Mouse (Mus musculus) heart, embryonic 10.5 days (tissue): Measurements from ENCODE around the gene Ikzf4. TPM values are rescaled to one million over a fixed set of nuclear protein-coding genes. Genes with fewer than 3 reads are reported as not detected.
A peak's percentile ranks its signal among the peaks of the same experiment; 100 is the strongest.

Experiments used
- DNase-seq: peaks from one replicate; pipeline ENCODE4 v3.0.0-alpha.2; 2017; ENCODE audit warnings: low spot score
- H3K27ac ChIP-seq: fragments of 300-500 bp; sonication (generic); 2 replicates; pipeline ENCODE4 v1.5.1; 2016; ENCODE audit warnings: mild to moderate bottlenecking
- H3K27me3 ChIP-seq: fragments of 300-500 bp; sonication (generic); 2 replicates; pipeline ENCODE4 v1.6.1; 2016; ENCODE audit warnings: mild to moderate bottlenecking; ENCODE audit not compliant: poor library complexity, insufficient read depth, severe bottlenecking
- H3K36me3 ChIP-seq: fragments of 300-500 bp; sonication (generic); 2 replicates; pipeline ENCODE4 v1.6.1; 2016; ENCODE audit warnings: mild to moderate bottlenecking, moderate library complexity
- H3K4me1 ChIP-seq: fragments of 300-500 bp; sonication (generic); 2 replicates; pipeline ENCODE4 v1.6.1; 2016; ENCODE audit warnings: mild to moderate bottlenecking
- H3K4me3 ChIP-seq: fragments of 300-500 bp; sonication (generic); 2 replicates; pipeline ENCODE4 v1.5.1; 2016; ENCODE audit warnings: mild to moderate bottlenecking, moderate library complexity
- H3K9me3 ChIP-seq: fragments of 300-500 bp; sonication (generic); 2 replicates; pipeline ENCODE4 v1.6.1; 2016; ENCODE audit warnings: mild to moderate bottlenecking, moderate library complexity
- WGBS: fragments of 180-500 bp; shearing (Covaris S2); methylation state at CpG from one replicate; pipeline ENCODE4 v1.1.7; 2016; 5-methylcytosine and 5-hydroxymethylcytosine counted together
- polyA plus RNA-seq: library from polyadenylated mRNA; unstranded; fragments of >200 nt; fragmentation: Nextera tagmentation; extraction: Ambion mirVana; gene quantifications from 2 replicates; pipeline ENCODE4 v1.2.1, GENCODE M21; 2016

The Ikzf4 gene
- polyA plus RNA-seq, result 2.3 and 2.7 TPM in 2 replicates

GRCm38 (mm10) chr10:128645111-128646011 is at the start of gene Ikzf4:
Gene Ikzf4, minus strand, starts transcription at chr10:128645991.
- peak; percentile 87 for DNase-seq
- Histone ChIP-seq H3K9me3 (no peaks in the 10 kb centered on the region), H3K36me3 (peaks cover 8% of the 10 kb centered on the region), H3K4me1 (peaks cover 50% of the 10 kb centered on the region), H3K27me3 (peaks cover 16% of the 10 kb centered on the region), H3K27ac (peak within 1 kb of the TSS; percentile 81), H3K4me3 (peak within 1 kb of the TSS; percentile 62)
- WGBS, result 1% methylated on average over 35 of the region's 36 CpGs

GRCm38 (mm10) chr10:128695411-128695991 is 49.7 kb upstream of the Ikzf4 start:
- Histone ChIP-seq H3K36me3 (peaks cover 30% of the 10 kb centered on the region), H3K4me3 (peak overlapping the region; percentile 89)
- DNase-seq, result no peak

DNA sequence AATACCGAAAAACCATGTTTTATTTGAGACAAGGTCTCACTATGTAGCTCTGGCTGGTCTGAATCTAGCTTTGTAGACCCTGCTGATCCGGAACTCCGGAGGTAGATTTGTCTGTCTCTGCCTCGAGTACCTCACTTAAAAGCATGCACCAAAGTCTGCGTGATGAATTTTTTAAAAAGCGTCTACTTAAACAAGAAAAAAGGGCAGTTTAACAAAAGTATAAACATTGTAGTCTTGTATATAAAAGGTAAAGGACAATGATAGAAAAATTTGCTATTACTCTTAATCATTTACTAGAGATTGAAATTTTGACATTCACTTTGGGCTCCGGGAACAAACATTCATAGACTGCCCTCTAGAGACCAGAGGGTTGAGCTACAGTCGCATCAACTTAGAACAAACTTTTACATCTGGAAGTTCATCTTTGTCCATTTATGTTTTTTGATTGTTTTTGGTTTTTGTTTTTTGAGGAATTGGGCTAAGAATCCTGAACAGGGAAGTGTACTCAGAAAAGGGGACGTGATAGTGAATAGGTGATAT is 28.7 kb upstream of the Ikzf4 start:
- no peak for DNase-seq
- Histone ChIP-seq H3K27ac (peak overlapping the region; percentile 84), H3K36me3 (peaks cover 14% of the 10 kb centered on the region), H3K27me3 (peaks cover 20% of the 10 kb centered on the region; the same call in 1 of the 2 replicates), H3K4me3 (peak overlapping the region; percentile 88), H3K4me1 (peaks cover 14% of the 10 kb centered on the region; the same call in 1 of the 2 replicates), H3K9me3 (no peaks in the 10 kb centered on the region)
- WGBS, result 1% methylated on average over 9 of the region's 9 CpGs

More at GRCm38 (mm10) chr10:128695411-128695991, 49.7 kb upstream of the Ikzf4 start:
- Histone ChIP-seq H3K27ac (peak overlapping the region; percentile 97), H3K4me1 (peaks cover 25% of the 10 kb centered on the region), H3K9me3 (no peaks in the 10 kb centered on the region), H3K27me3 (no peaks in the 10 kb centered on the region)
- 1% methylated on average over 22 of the region's 22 CpGs for WGBS

GRCm38 (mm10) chr10:128673763-128674468 is 28.1 kb upstream of the Ikzf4 start, which contains the start of gene Suox:
Gene Suox, minus strand, starts transcription at chr10:128674073.
- Histone ChIP-seq H3K27ac (peak within 1 kb of the TSS; percentile 84), H3K4me1 (peaks cover 16% of the 10 kb centered on the region), H3K9me3 (no peaks in the 10 kb centered on the region), H3K4me3 (peak within 1 kb of the TSS; percentile 88), H3K36me3 (peaks cover 9% of the 10 kb centered on the region; the same call in 1 of the 2 replicates), H3K27me3 (peaks cover 20% of the 10 kb centered on the region; the same call in 1 of the 2 replicates)
- under 1% methylated on average over 57 of the region's 60 CpGs for WGBS
- peak; percentile 96 for DNase-seq

- Histone ChIP-seq H3K27me3 (peaks cover 20% of the 10 kb centered on the region; the same call in 1 of the 2 replicates), H3K9me3 (no peaks in the 10 kb centered on the region), H3K36me3 (peaks cover 9% of the 10 kb centered on the region; the same call in 1 of the 2 replicates), H3K27ac (no peak overlapping the region), H3K4me1 (peaks cover 22% of the 10 kb centered on the region), H3K4me3 (no peak overlapping the region)
- no peak for DNase-seq
- 90% methylated on average over 9 of the region's 9 CpGs for WGBS
Observed at GRCm38 (mm10) chr10:128671148-128671547, 25.4 kb upstream of the Ikzf4 start.

- DNase-seq, result no peak
- WGBS, result 1% methylated on average over 42 of the region's 42 CpGs
- H3K36me3 ChIP-seq, result peaks cover 9% of the 10 kb centered on the region; the same call in 1 of the 2 replicates
- H3K4me1 ChIP-seq, result peaks cover 19% of the 10 kb centered on the region
- peak overlapping the region; percentile 88 for H3K27ac ChIP-seq
- peaks cover 20% of the 10 kb centered on the region; the same call in 1 of the 2 replicates for H3K27me3 ChIP-seq
- peak overlapping the region; percentile 88 for H3K4me3 ChIP-seq
- H3K9me3 ChIP-seq, result no peaks in the 10 kb centered on the region
Observed at GRCm38 (mm10) chr10:128668790-128669672, 23.2 kb upstream of the Ikzf4 start.

- Histone ChIP-seq H3K27me3 (peaks cover 7% of the 10 kb centered on the region; the same call in 1 of the 2 replicates), H3K9me3 (no peaks in the 10 kb centered on the region), H3K4me1 (peaks cover 7% of the 10 kb centered on the region), H3K4me3 (no peak overlapping the region), H3K36me3 (peaks cover under 1% of the 10 kb centered on the region; the same call in 1 of the 2 replicates), H3K27ac (no peak overlapping the region)
- DNase-seq, result no peak
- WGBS, result 85% methylated on average over 2 of the region's 2 CpGs
Observed at GRCm38 (mm10) chr10:128665806-128666205, 20.0 kb upstream of the Ikzf4 start.

DNA sequence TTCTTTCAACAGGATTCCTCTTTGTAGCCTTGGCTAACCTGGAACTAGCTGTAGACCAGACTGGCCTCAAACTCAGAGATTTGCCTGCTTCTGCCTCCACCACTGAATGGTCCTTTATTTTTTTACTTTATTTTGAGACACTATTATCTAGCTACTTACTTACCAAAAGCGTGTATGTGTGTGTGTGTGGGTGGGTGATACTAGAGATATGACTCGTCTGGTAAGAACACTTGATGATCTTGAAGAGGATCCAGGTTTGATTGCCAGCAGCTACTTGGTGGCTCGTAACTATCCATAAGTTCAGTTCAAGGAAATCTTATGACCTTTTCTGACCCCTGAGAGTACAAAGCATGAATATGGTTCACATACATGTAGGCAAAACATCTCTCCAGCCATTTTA is 19.5 kb upstream of the Ikzf4 start:
- WGBS, result 74% methylated on average over 3 of the region's 3 CpGs
- H3K36me3 ChIP-seq, result no peaks in the 10 kb centered on the region
- no peaks in the 10 kb centered on the region for H3K9me3 ChIP-seq
- no peak overlapping the region for H3K4me3 ChIP-seq
- peaks cover 7% of the 10 kb centered on the region for H3K4me1 ChIP-seq
- H3K27ac ChIP-seq, result no peak overlapping the region
- no peak for DNase-seq
- H3K27me3 ChIP-seq, result peaks cover 2% of the 10 kb centered on the region; the same call in 1 of the 2 replicates

DNA sequence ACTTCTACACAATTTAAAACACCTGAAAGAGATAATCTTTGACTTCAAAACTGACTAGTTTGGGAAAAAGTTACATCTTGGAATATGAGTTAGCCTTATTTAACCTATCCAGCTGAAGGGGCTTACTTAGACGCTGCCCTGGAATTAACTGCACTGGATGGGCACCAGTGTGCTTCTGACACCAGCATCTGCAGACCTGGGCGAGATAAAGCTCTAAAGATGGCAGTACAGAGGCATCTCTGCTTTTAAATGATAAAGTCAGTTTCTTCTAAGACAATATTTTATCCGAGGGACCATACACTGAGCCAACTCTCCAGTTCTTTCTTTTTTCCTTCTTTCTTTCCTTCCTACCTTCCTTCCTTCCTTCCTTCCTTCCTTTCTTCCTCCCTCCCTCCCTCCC is 19.0 kb upstream of the Ikzf4 start:
- Histone ChIP-seq H3K36me3 (no peaks in the 10 kb centered on the region), H3K9me3 (no peaks in the 10 kb centered on the region)
- 71% methylated on average over 3 of the region's 3 CpGs for WGBS

GRCm38 (mm10) chr10:128663441-128664220 is 17.8 kb upstream of the Ikzf4 start:
- H3K36me3 ChIP-seq, result no peaks in the 10 kb centered on the region
- H3K4me1 ChIP-seq, result peaks cover 9% of the 10 kb centered on the region
- WGBS, result 49% methylated on average over 5 of the region's 5 CpGs
- no peak overlapping the region for H3K4me3 ChIP-seq
- DNase-seq, result no peak
- no peaks in the 10 kb centered on the region for H3K9me3 ChIP-seq
- H3K27ac ChIP-seq, result no peak overlapping the region
- no peaks in the 10 kb centered on the region for H3K27me3 ChIP-seq

More for the DNA sequence above, 19.0 kb upstream of the Ikzf4 start:
- H3K4me1 ChIP-seq, result peaks cover 8% of the 10 kb centered on the region
- no peak overlapping the region for H3K27ac ChIP-seq
- no peak overlapping the region for H3K4me3 ChIP-seq
- DNase-seq, result no peak
- no peaks in the 10 kb centered on the region for H3K27me3 ChIP-seq

- 0 out of 2 replicates have a peak, but pooled peaks cover 6% of the 10 kb centered on the region for H3K4me1 ChIP-seq
- H3K36me3 ChIP-seq, result no peaks in the 10 kb centered on the region
- no peak overlapping the region for H3K4me3 ChIP-seq
- H3K27ac ChIP-seq, result no peak overlapping the region
- H3K27me3 ChIP-seq, result no peaks in the 10 kb centered on the region
- DNase-seq, result no peak
- no peaks in the 10 kb centered on the region for H3K9me3 ChIP-seq
Observed at GRCm38 (mm10) chr10:128662465-128662864, 16.7 kb upstream of the Ikzf4 start.
